Mouse (Mus musculus) kidney, embryonic 14.5 days (tissue): ENCODE measurements around the gene Olfr389. TPM values are rescaled to one million over a fixed set of nuclear protein-coding genes. Genes with fewer than 3 reads are reported as not detected.

ENCODE experiments used
- ATAC-seq: fragments of 200-750 bp; cut with Nextera tagmentation; 2 replicates; pipeline ENCODE4 v1.8.0; 2017; ENCODE audit warnings: moderate number of reproducible peaks, mild to moderate bottlenecking, moderate TSS enrichment, moderate library complexity; ENCODE audit not compliant: low FRiP score, low TSS enrichment
- H3K27ac ChIP-seq: fragments of 300-500 bp; sonication (generic); 2 replicates; pipeline ENCODE4 v1.5.1; 2014; ENCODE audit warnings: low read depth, mild to moderate bottlenecking, low read length, moderate library complexity, mixed read lengths
- H3K27me3 ChIP-seq: fragments of 300-500 bp; sonication (generic); 2 replicates; pipeline ENCODE4 v1.6.1; 2014; ENCODE audit warnings: mild to moderate bottlenecking, low read length; ENCODE audit not compliant: control insufficient read depth, insufficient read depth
- H3K36me3 ChIP-seq: fragments of 300-500 bp; sonication (generic); 2 replicates; pipeline ENCODE4 v1.6.1; 2014; ENCODE audit warnings: low read length, mixed read lengths; ENCODE audit not compliant: control insufficient read depth, insufficient read depth
- H3K4me1 ChIP-seq: fragments of 300-500 bp; sonication (generic); 2 replicates; pipeline ENCODE4 v1.6.1; 2014; ENCODE audit warnings: low read length, mixed read lengths; ENCODE audit not compliant: control insufficient read depth, insufficient read depth
- H3K4me2 ChIP-seq: fragments of 300-500 bp; sonication (generic); replicated peaks from 2 replicates; pipeline ENCODE4 v1.6.1; 2014; ENCODE audit warnings: low read depth, mild to moderate bottlenecking, low read length
- H3K4me3 ChIP-seq: fragments of 300-500 bp; sonication (generic); 2 replicates; pipeline ENCODE4 v1.5.1; 2014; ENCODE audit warnings: mild to moderate bottlenecking, low read length
- H3K9ac ChIP-seq: fragments of 300-500 bp; sonication (generic); 2 replicates; pipeline ENCODE4 v1.6.1; 2014; ENCODE audit warnings: low read depth, mild to moderate bottlenecking, low read length, moderate library complexity
- H3K9me3 ChIP-seq: fragments of 300-500 bp; sonication (generic); 2 replicates; pipeline ENCODE4 v1.6.1; 2016; ENCODE audit warnings: low read length; ENCODE audit not compliant: control insufficient read depth
- WGBS: fragments of 180-500 bp; shearing (Covaris S2); extraction: QIAGEN DNeasy Blood & Tissue Kit; methylation state at CpG from one replicate; pipeline ENCODE4 v1.1.7; 2014; 5-methylcytosine and 5-hydroxymethylcytosine counted together
- polyA plus RNA-seq: library from polyadenylated mRNA; unstranded; fragments of >200 nt; fragmentation: Nextera tagmentation; extraction: Ambion mirVana; gene quantifications from 2 replicates; pipeline ENCODE4 v1.2.1, GENCODE M21; 2014

The Olfr389 gene
- polyA plus RNA-seq, result not detected in 2 replicates

GRCm38 (mm10) chr11:73780613-73781012, at the start of gene Olfr389:
Olfr389 (minus strand) TSS chr11:73780713.
- Histone ChIP-seq H3K9ac (no peak within 1 kb of the TSS), H3K36me3 (no peaks in the 10 kb centered on the region), H3K27ac (no peak within 1 kb of the TSS), H3K9me3 (no peaks in the 10 kb centered on the region), H3K4me3 (no peak within 1 kb of the TSS), H3K4me2 (no peak within 1 kb of the TSS), H3K4me1 (no peaks in the 10 kb centered on the region), H3K27me3 (no peaks in the 10 kb centered on the region)
- ATAC-seq, result no peak
- 81% methylated on average over 1 of the region's 1 CpGs for WGBS

DNA sequence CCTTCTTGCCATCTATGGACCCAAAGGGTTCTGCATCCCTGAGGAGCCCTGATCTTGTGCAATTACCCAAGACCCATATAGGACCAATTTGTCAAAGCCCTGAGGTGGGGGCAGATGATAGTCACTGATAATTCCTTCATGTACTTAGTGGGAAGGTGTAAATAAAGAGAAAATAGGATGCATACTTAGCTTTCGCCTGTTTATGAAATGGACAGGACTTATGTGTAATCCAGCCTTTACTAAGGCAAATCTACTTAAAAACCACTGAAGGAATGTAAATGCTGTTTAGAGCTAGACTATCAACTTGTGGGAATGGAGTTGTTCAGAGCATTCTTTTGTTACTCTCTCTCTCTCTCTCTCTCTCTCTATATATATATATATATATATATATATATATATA, 36.4 kb upstream of the Olfr389 start, which contains the start of gene Olfr392:
Gene Olfr392, minus strand, starts transcription at position 101 of the 400 bp plus-strand sequence.
- WGBS, result 88% methylated on average over 1 of the region's 1 CpGs
- H3K27ac ChIP-seq, result no peak within 1 kb of the TSS
- no peak within 1 kb of the TSS for H3K4me3 ChIP-seq
- H3K27me3 ChIP-seq, result no peaks in the 10 kb centered on the region
- no peak within 1 kb of the TSS for H3K9ac ChIP-seq
- no peak for ATAC-seq
- H3K4me2 ChIP-seq, result no peak within 1 kb of the TSS
- no peaks in the 10 kb centered on the region for H3K9me3 ChIP-seq
- H3K4me1 ChIP-seq, result no peaks in the 10 kb centered on the region
- no peaks in the 10 kb centered on the region for H3K36me3 ChIP-seq

GRCm38 (mm10) chr11:73802952-73803351, 22.4 kb upstream of the Olfr389 start, which contains the start of gene Olfr391-ps:
Olfr391-ps (minus strand) TSS chr11:73803052.
- no peak for ATAC-seq
- Histone ChIP-seq H3K36me3 (no peaks in the 10 kb centered on the region), H3K4me2 (no peak within 1 kb of the TSS), H3K27ac (no peak within 1 kb of the TSS), H3K9ac (no peak within 1 kb of the TSS), H3K27me3 (no peaks in the 10 kb centered on the region), H3K4me3 (no peak within 1 kb of the TSS), H3K9me3 (peaks cover 3% of the 10 kb centered on the region; the same call in 1 of the 2 replicates), H3K4me1 (no peaks in the 10 kb centered on the region)
- WGBS, result 41% methylated on average over 1 of the region's 1 CpGs

DNA sequence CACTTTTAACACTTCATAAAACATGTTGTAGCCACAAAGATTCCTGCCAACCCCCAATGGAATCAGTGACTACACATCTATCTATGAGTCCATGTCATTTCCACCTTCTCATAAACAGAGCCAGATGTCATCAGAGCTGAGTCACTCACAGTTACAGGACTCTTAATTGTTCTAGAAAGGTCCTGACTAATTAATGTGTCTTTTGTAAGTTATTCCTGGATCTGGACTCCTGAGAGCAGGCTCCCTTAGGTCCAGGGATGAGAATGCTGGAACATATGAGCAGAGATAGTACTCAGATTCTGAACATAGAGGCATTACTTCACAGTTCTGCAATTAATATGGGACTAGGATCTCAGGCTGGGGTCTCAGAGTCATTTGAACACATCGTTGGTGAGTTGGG, 2.2 kb upstream of the Olfr389 start, which contains the start of gene Olfr390:
Gene Olfr390, plus strand, starts transcription at position 301 of the 400 bp plus-strand sequence.
- Histone ChIP-seq H3K36me3 (no peaks in the 10 kb centered on the region), H3K9me3 (no peaks in the 10 kb centered on the region), H3K27ac (no peak within 1 kb of the TSS), H3K4me1 (no peaks in the 10 kb centered on the region), H3K4me3 (no peak within 1 kb of the TSS), H3K27me3 (no peaks in the 10 kb centered on the region), H3K9ac (no peak within 1 kb of the TSS), H3K4me2 (no peak within 1 kb of the TSS)
- no peak for ATAC-seq
- 65% methylated on average over 1 of the region's 1 CpGs for WGBS

- Histone ChIP-seq H3K4me1 (no peaks in the 10 kb centered on the region), H3K27ac (no peak overlapping the region), H3K4me2 (no peak overlapping the region), H3K36me3 (no peaks in the 10 kb centered on the region), H3K9ac (no peak overlapping the region), H3K9me3 (peaks cover 3% of the 10 kb centered on the region), H3K4me3 (no peak overlapping the region), H3K27me3 (no peaks in the 10 kb centered on the region)
- no peak for ATAC-seq
These were observed 21.4 kb downstream of the Olfr389 start for GRCm38 (mm10) chr11:73759115-73759514.

Other genes with a start within 250 kb of the Olfr389 start
- not detected in 2 replicates for gene Olfr385, start 187.7 kb downstream of the Olfr389 start, polyA plus RNA-seq
- not detected in 2 replicates for gene Olfr384, start 182.1 kb downstream of the Olfr389 start, polyA plus RNA-seq
- gene Zfp735, start 91.9 kb downstream of the Olfr389 start, polyA plus RNA-seq, result not detected in 2 replicates
- not detected in 2 replicates for gene Olfr390, start 2.3 kb upstream of the Olfr389 start, polyA plus RNA-seq
- gene Olfr391-ps, start 22.3 kb upstream of the Olfr389 start, polyA plus RNA-seq, result not detected in 2 replicates
- gene Olfr392, start 36.3 kb upstream of the Olfr389 start, polyA plus RNA-seq, result not detected in 2 replicates
- gene Olfr393, start 70.7 kb upstream of the Olfr389 start, polyA plus RNA-seq, result not detected in 2 replicates
- not detected in 2 replicates for gene Olfr394, start 110.1 kb upstream of the Olfr389 start, polyA plus RNA-seq
- not detected in 2 replicates for gene Olfr395, start 128.6 kb upstream of the Olfr389 start, polyA plus RNA-seq
- gene Olfr23, start 156.0 kb upstream of the Olfr389 start, polyA plus RNA-seq, result not detected in 2 replicates
- gene Olfr397, start 180.1 kb upstream of the Olfr389 start, polyA plus RNA-seq, result not detected in 2 replicates
- not detected in 2 replicates for gene Olfr398, start 209.7 kb upstream of the Olfr389 start, polyA plus RNA-seq